Mouse (Mus musculus) G1E (cell line): ENCODE data around the gene Sltm. TPM values are rescaled to one million over a fixed set of nuclear protein-coding genes. Genes with fewer than 3 reads are reported as not detected.

Source experiments
- ATAC-seq: 2 replicates; pipeline ENCODE4 v1.8.0; 2016; ENCODE audit warnings: mild to moderate bottlenecking; ENCODE audit not compliant: insufficient number of reproducible peaks, poor library complexity, low FRiP score, severe bottlenecking; ENCODE audit errors: extremely low read depth
- DNase-seq: peaks from one replicate; pipeline ENCODE4 v3.0.0; 2012; ENCODE audit warnings: low spot score
- H3K27me3 ChIP-seq: 2 replicates; pipeline ENCODE4 v1.6.1; 2012; ENCODE audit warnings: mild to moderate bottlenecking, low read length, inconsistent platforms; ENCODE audit not compliant: insufficient read depth
- H3K36me3 ChIP-seq: replicated peaks from 2 replicates; pipeline ENCODE3; 2012; ENCODE audit warnings: mild to moderate bottlenecking, inconsistent platforms
- H3K4me1 ChIP-seq: 2 replicates; pipeline ENCODE4 v1.6.1; 2012; ENCODE audit warnings: low read depth, low read length, inconsistent platforms, mixed read lengths; ENCODE audit not compliant: insufficient read depth
- H3K4me3 ChIP-seq: 2 replicates; pipeline ENCODE4 v1.5.1; 2012; ENCODE audit warnings: low read depth, mild to moderate bottlenecking, inconsistent platforms, low read length, moderate library complexity, mixed read lengths
- H3K9me3 ChIP-seq: replicated peaks from 2 replicates; pipeline ENCODE4 v1.6.1; 2012; ENCODE audit warnings: inconsistent platforms
- CTCF ChIP-seq: IDR thresholded peaks from 2 replicates; pipeline ENCODE4 v1.5.1; 2012; ENCODE audit warnings: low read depth, low read length, inconsistent platforms, mixed read lengths
- GATA1 ChIP-seq: IDR thresholded peaks from 2 replicates; pipeline ENCODE4 v1.6.1; 2012; ENCODE audit warnings: borderline replicate concordance, low read length, inconsistent platforms, mixed read lengths
- GATA2 ChIP-seq: IDR thresholded peaks from 2 replicates; pipeline ENCODE4 v1.6.1; 2012; ENCODE audit warnings: low read depth, low read length, inconsistent platforms, borderline replicate concordance
- POLR2AphosphoS5 ChIP-seq: IDR thresholded peaks from 2 replicates; pipeline ENCODE4 v1.6.1; 2012; ENCODE audit warnings: low read depth, low read length, inconsistent platforms; ENCODE audit not compliant: insufficient replicate concordance
- TAL1 ChIP-seq: conservative IDR thresholded peaks from 2 replicates; pipeline ENCODE4 v1.6.1; 2012; ENCODE audit warnings: low read depth, low read length, inconsistent platforms, mixed read lengths
- polyA plus RNA-seq: library from polyadenylated mRNA; stranded (reverse); fragments of >175 nt; gene quantifications from 2 replicates; pipeline ENCODE4 v1.2.3, GENCODE M21; 2012
- total RNA-seq, 2 experiments: library from RNA; stranded (forward) in 1 of 2; stranded (reverse) in 1 of 2; fragments of 200-1000 nt in 1 of 2; fragments of >200 nt in 1 of 2; fragmentation: Nextera tagmentation in 1 of 2; gene quantifications; 2 replicates each; pipeline ENCODE4 v1.2.3; 2014 to 2017

Sltm gene
- total RNA-seq (2014; fragmentation: Nextera tagmentation) (125 and 144 TPM in 2 replicates), total RNA-seq (2017) (62.9 and 73.9 TPM in 2 replicates), polyA plus RNA-seq (9.7 and 12.2 TPM in 2 replicates)

DNA sequence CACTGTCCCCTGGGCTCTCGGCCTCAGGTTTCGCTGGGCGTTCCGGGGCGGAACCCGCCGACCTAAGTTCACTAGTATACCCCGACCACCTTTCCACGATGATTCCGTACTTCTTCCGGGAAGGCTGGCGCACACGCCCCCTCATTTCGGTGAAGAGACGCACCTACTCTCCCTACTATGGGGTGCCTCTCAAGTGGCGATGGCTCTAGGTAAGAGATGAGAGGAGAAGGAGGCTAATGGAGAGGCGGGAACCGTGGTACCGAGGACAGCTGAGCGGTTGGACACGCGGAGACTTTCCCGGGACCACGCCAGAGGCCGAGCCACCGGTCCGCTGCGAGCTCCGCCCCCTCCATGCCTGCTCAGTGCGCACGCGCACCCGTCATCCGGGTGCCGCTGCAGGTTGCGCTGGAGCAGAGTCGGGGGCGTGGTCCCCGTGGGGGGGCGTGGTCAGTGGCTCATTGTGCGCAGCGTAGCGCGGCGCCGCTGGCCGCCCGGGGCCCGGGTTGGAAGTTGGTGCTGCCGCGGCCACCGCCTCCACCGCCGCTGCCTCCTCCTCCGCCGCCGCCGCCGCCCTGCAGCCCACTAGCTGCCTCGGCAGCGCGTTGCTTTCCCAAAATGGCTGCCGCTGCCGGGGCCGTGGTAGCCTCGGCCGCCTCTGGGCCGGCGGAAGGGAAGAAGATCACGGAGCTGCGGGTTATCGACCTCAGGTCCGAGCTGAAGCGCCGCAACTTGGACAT lies at the start of gene Sltm:
Sltm (plus strand) TSS at position 450 of the 737 bp plus-strand sequence.
- peak within 1 kb of the TSS; percentile 99 for H3K4me3 ChIP-seq
- ATAC-seq (peak; percentile 72), DNase-seq (peak; percentile 88)
- H3K4me1 ChIP-seq: peaks cover 21% of the 10 kb centered on the region
- no peaks in the 10 kb centered on the region for H3K9me3 ChIP-seq
- no peak for TF ChIP-seq TAL1
- H3K27me3 ChIP-seq: no peaks in the 10 kb centered on the region
- H3K36me3 ChIP-seq: peaks cover 12% of the 10 kb centered on the region

GRCm38 (mm10) chr9:70493038-70493437 lies 49.5 kb upstream of the Sltm start:
- H3K27me3 ChIP-seq: no peaks in the 10 kb centered on the region
- H3K36me3 ChIP-seq: peaks cover 68% of the 10 kb centered on the region
- ATAC-seq: no peak
- DNase-seq: no peak
- H3K9me3 ChIP-seq: no peaks in the 10 kb centered on the region
- H3K4me3 ChIP-seq: no peak overlapping the region
- TF ChIP-seq CTCF (no peak), GATA1 (no peak), POLR2AphosphoS5 (no peak), TAL1 (no peak), GATA2 (no peak)
- H3K4me1 ChIP-seq: peaks cover 24% of the 10 kb centered on the region

GRCm38 (mm10) chr9:70496990-70497389 lies 45.6 kb upstream of the Sltm start:
- Histone ChIP-seq H3K27me3 (no peaks in the 10 kb centered on the region), H3K9me3 (no peaks in the 10 kb centered on the region), H3K36me3 (peaks cover 57% of the 10 kb centered on the region), H3K4me3 (no peak overlapping the region), H3K4me1 (peaks cover 33% of the 10 kb centered on the region)
- TF ChIP-seq GATA2 (no peak), POLR2AphosphoS5 (no peak), TAL1 (no peak), GATA1 (no peak), CTCF (no peak)
- DNase-seq (no peak), ATAC-seq (no peak)

GRCm38 (mm10) chr9:70502284-70503014 lies 40.1 kb upstream of the Sltm start:
- H3K36me3 ChIP-seq: peaks cover 25% of the 10 kb centered on the region
- H3K4me1 ChIP-seq: peaks cover 28% of the 10 kb centered on the region
- TF ChIP-seq CTCF: no peak
- no peak for TF ChIP-seq GATA2
- TF ChIP-seq GATA1: no peak
- TF ChIP-seq TAL1: no peak
- no peak for TF ChIP-seq POLR2AphosphoS5
- no peaks in the 10 kb centered on the region; the same call in 1 of the 2 replicates for H3K27me3 ChIP-seq
- no peak for DNase-seq
- no peaks in the 10 kb centered on the region for H3K9me3 ChIP-seq
- no peak for ATAC-seq
- peak overlapping the region; percentile 97 for H3K4me3 ChIP-seq

- no peak for TF ChIP-seq POLR2AphosphoS5
- no peak for TF ChIP-seq GATA2
- TF ChIP-seq CTCF: no peak
- no peak for TF ChIP-seq TAL1
- no peak for TF ChIP-seq GATA1
- H3K9me3 ChIP-seq: no peaks in the 10 kb centered on the region
- peaks cover 27% of the 10 kb centered on the region for H3K4me1 ChIP-seq
- peaks cover 22% of the 10 kb centered on the region for H3K36me3 ChIP-seq
- DNase-seq: peak; percentile 58
- H3K27me3 ChIP-seq: no peaks in the 10 kb centered on the region; the same call in 1 of the 2 replicates
- ATAC-seq: no peak
- peak overlapping the region; percentile 97 for H3K4me3 ChIP-seq
Observed at GRCm38 (mm10) chr9:70503015-70503603, 39.4 kb upstream of the Sltm start.

- Histone ChIP-seq H3K4me1 (peaks cover 27% of the 10 kb centered on the region), H3K4me3 (peak within 1 kb of the TSS; percentile 97), H3K9me3 (no peaks in the 10 kb centered on the region), H3K36me3 (peaks cover 17% of the 10 kb centered on the region), H3K27me3 (no peaks in the 10 kb centered on the region; the same call in 1 of the 2 replicates)
- no peak for TF ChIP-seq TAL1
- no peak for TF ChIP-seq POLR2AphosphoS5
- TF ChIP-seq CTCF: no peak
- TF ChIP-seq GATA1: no peak
- TF ChIP-seq GATA2: no peak
- DNase-seq (peak; percentile 77), ATAC-seq (peak; percentile 82)
Observed at GRCm38 (mm10) chr9:70503626-70504041, 38.9 kb upstream of the Sltm start, which contains the start of gene Rnf111. TSS of gene Rnf111 (minus strand) at chr9:70503725.
